Mouse (Mus musculus) kidney, adult 18-20 months (tissue): ENCODE results near the gene Ptpn13.
A peak's percentile ranks its signal among the peaks of the same experiment; 100 is the strongest.

ENCODE experiments used
- DNase-seq: peaks from one replicate; pipeline ENCODE4 v3.0.0; 2021

Gene Ptpn13

GRCm38 (mm10) chr5:103423305-103423926, 1.6 kb upstream of the Ptpn13 start:
- peak; percentile 51 for DNase-seq

- DNase-seq = no peak
Observed at GRCm38 (mm10) chr5:103423927-103424315, 1.1 kb upstream of the Ptpn13 start.

GRCm38 (mm10) chr5:103425363-103426031, 505 bp downstream of the Ptpn13 start:
- DNase-seq = peak; percentile 77

- DNase-seq = no peak
Observed at GRCm38 (mm10) chr5:103426250-103426649, 1.3 kb downstream of the Ptpn13 start.

GRCm38 (mm10) chr5:103430986-103431385, 6.0 kb downstream of the Ptpn13 start:
- no peak for DNase-seq

- DNase-seq = no peak
Observed at GRCm38 (mm10) chr5:103431479-103431878, 6.5 kb downstream of the Ptpn13 start.

- no peak for DNase-seq
Observed at GRCm38 (mm10) chr5:103436039-103436944, 11.3 kb downstream of the Ptpn13 start.

GRCm38 (mm10) chr5:103437714-103438113, 12.7 kb downstream of the Ptpn13 start:
- no peak for DNase-seq

GRCm38 (mm10) chr5:103439171-103439570, 14.2 kb downstream of the Ptpn13 start:
- no peak for DNase-seq

GRCm38 (mm10) chr5:103440418-103441276, 15.7 kb downstream of the Ptpn13 start:
- no peak for DNase-seq

- no peak for DNase-seq
Observed at GRCm38 (mm10) chr5:103441706-103442105, 16.7 kb downstream of the Ptpn13 start.

GRCm38 (mm10) chr5:103442269-103442688, 17.3 kb downstream of the Ptpn13 start:
- DNase-seq = no peak

- no peak for DNase-seq
Observed at GRCm38 (mm10) chr5:103442921-103443320, 17.9 kb downstream of the Ptpn13 start.

GRCm38 (mm10) chr5:103445383-103445782, 20.4 kb downstream of the Ptpn13 start:
- DNase-seq = no peak

- DNase-seq = no peak
Observed at GRCm38 (mm10) chr5:103447806-103448416, 22.9 kb downstream of the Ptpn13 start.

GRCm38 (mm10) chr5:103448470-103448869, 23.5 kb downstream of the Ptpn13 start:
- no peak for DNase-seq

- no peak for DNase-seq
Observed at GRCm38 (mm10) chr5:103450663-103451062, 25.7 kb downstream of the Ptpn13 start.

- DNase-seq = no peak
Observed at GRCm38 (mm10) chr5:103453361-103454140, 28.6 kb downstream of the Ptpn13 start.

GRCm38 (mm10) chr5:103456794-103457193, 31.8 kb downstream of the Ptpn13 start:
- no peak for DNase-seq

- DNase-seq = no peak
Observed at GRCm38 (mm10) chr5:103458411-103458810, 33.4 kb downstream of the Ptpn13 start.

GRCm38 (mm10) chr5:103458959-103459675, 34.1 kb downstream of the Ptpn13 start:
- DNase-seq = no peak
